Mouse (Mus musculus): Measurements from ENCODE around the gene Ntm.

The Ntm gene

GRCm38 (mm10) chr9:29962978-29963377, at the start of gene Ntm:
TSS of gene Ntm (minus strand) at chr9:29963141.
- no peak for DNase-seq (ENCODE audit: low spot score)

DNA sequence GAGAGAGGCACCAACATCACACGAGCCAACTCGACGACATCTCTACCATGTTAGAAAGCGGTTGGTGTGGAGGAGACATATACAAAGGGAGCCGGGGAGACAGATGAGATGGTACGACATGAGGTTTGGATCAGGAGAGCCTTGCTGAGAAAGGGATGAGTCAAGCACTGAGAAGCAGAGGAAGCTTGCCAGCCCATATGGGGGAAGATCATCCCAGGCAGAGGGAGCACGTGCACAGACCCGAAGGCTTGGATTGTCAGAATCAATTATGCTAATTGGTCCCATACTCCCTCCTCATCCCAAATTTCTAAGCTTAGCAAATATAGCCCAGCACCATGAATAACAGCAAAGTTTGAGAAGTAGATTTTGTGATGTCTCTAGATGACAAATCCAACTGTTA, 42.8 kb upstream of the Ntm start:
- no peak for DNase-seq (ENCODE audit: low spot score)

GRCm38 (mm10) chr9:30003612-30004011, 40.7 kb upstream of the Ntm start:
- no peak for DNase-seq (ENCODE audit: low spot score)

GRCm38 (mm10) chr9:29981177-29981915, 18.4 kb upstream of the Ntm start:
- no peak for DNase-seq (ENCODE audit: low spot score)

GRCm38 (mm10) chr9:29961954-29962867, 730 bp downstream of the Ntm start:
- no peak for DNase-seq (ENCODE audit: low spot score)

- DNase-seq (ENCODE audit: low spot score) = no peak
Observed at GRCm38 (mm10) chr9:29961512-29961911, 1.4 kb downstream of the Ntm start.

- no peak for DNase-seq (ENCODE audit: low spot score)
Observed at GRCm38 (mm10) chr9:29960741-29961140, 2.2 kb downstream of the Ntm start.

DNA sequence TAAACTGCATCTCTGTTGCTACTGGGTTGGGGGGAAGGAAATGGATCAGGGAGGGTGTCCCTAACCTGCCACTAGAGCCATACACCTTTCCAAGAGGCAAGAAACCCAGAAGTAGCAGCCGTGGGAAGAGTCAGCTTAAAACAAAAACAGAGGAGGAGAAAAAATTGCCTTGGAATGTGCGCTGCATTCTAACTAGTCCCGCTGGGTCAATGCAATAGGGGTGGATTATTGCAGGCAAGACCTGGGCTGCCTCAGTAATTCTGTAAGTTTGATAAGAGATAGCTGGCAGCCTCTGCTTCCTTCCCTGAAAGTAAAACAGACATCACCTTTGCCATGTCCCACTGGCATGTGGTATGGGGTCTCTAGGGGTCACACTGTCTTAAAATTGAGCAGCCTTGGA, 2.7 kb downstream of the Ntm start:
- DNase-seq (ENCODE audit: low spot score) = no peak

DNA sequence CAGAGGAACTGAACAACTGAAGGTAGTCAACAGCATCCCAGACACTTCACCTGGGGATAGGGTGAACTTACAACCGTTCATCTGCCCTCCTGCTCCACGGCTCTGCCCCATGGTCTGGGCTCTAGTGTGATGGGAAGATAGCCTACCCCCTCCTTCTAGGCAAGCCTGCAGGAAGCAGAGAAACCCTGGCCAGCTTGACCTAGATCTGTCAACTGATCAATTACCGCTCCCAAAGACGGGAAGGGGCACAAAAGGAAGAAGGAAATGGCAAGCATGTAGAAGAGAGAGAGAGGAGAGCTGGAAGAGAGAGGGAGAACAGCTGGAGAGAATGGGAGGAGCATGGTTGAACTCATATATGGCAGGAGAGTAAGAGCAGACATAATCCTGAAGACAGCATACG, 6.0 kb downstream of the Ntm start:
- DNase-seq (ENCODE audit: low spot score) = no peak

DNA sequence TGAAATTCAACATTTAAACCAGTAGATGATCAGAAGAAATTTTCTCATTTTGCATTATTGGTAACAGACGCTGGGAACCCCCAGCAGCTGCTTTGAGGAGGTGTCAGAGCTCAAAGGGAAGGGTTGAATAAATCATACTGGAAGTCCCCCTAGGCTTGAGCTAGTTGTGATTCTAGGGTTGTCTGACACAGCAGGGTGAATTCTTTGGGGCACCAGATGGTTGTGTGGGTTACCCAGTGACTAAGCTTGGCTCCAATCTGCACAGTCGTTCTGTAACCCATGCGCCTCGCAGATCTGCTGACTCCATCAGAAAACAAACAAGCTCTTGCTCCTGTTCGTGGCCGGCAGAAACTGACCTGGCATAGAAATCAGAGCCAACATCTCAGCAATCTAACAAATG, 8.9 kb downstream of the Ntm start:
- DNase-seq (ENCODE audit: low spot score) = no peak

- DNase-seq (ENCODE audit: low spot score) = no peak
Observed at GRCm38 (mm10) chr9:29949041-29949440, 13.9 kb downstream of the Ntm start.

GRCm38 (mm10) chr9:29943209-29944070, 19.5 kb downstream of the Ntm start:
- DNase-seq (ENCODE audit: low spot score) = no peak

- no peak for DNase-seq (ENCODE audit: low spot score)
Observed at GRCm38 (mm10) chr9:29942183-29942952, 20.6 kb downstream of the Ntm start.

DNA sequence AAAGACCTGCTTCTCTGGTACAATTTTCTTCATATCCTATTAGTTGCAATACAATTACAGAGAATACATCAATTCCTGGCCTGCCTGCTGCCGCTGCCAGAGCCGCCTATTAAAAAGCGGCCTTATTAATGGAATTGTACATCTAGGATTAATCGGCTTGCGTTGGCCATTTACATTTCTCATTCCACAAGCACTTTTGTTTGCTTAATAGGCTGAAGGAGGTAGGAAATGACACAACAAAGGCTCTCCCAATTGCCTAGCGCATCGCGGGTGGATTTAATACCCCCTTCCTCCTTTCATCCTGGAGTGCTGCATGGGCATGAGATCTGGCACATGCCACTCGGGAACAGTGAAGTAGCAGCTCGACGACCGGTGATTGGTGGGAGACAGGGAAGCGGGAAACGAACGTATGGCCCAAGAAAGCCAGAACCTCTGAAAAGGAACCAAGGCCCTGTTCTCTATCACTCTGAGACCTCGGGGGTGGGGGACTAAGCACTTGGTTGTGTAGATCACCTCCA, 23.4 kb downstream of the Ntm start:
- no peak for DNase-seq (ENCODE audit: low spot score)

DNA sequence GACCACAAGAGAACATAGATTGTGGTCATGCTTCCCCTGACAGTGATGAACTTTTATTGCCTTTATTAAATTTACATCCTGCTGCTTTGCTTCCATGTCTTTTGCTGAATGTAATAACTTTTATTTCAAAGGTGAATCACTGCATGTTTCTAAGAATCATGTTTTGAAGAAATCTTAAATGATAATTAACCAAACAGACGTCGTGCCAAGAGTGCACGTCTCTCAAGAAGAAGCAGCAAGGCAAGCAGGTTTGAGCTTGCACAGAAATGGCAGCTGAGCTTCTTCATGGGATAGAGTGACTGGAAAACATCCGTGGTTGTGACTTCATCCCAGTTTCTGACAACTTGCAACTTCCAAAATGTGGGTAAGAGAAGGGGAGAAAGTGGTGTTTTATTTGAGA, 34.1 kb downstream of the Ntm start:
- no peak for DNase-seq (ENCODE audit: low spot score)

DNA sequence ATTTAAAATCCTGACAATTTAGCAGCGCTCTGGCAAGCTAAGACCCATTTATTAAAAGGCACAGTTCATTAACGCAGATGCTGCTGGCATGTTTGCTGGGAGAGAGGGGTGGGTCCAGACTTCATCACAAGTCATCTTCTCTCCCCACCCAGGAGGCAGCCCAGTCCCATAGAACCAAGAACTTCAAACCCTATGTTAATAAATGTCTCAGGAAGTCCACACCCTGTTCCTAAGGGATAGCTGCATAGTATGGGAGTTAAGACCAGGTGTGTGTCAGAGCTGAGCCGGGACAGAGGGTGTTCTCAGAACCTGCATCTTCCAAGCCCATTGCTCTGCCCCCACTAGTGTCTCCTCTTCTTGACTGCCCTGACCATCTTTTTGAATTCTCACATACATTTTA, 37.6 kb downstream of the Ntm start:
- no peak for DNase-seq (ENCODE audit: low spot score)

GRCm38 (mm10) chr9:29898406-29899054, 64.4 kb downstream of the Ntm start:
- no peak for DNase-seq (ENCODE audit: low spot score)

- no peak for DNase-seq (ENCODE audit: low spot score)
Observed at GRCm38 (mm10) chr9:29897448-29897847, 65.5 kb downstream of the Ntm start.

DNA sequence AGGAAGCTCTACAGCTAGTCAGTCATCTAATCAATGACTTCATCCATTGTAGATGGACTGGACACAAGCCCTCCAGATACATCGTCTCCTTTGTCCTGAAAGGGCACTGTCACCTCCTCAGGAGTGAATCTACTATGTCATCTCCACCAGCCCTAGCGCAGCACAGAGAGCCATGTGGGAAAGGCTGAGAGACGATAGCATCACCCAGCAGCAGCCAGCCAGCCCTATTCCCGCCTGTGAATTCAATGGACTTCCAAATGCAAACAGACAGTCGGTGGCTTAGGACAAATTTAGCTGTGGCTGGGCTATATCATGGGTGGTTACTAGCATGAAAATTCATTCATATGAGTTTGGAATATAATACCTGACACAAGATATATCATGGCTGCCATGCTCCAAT, 70.1 kb downstream of the Ntm start:
- no peak for DNase-seq (ENCODE audit: low spot score)

GRCm38 (mm10) chr9:29888712-29889111, 74.2 kb downstream of the Ntm start:
- DNase-seq (ENCODE audit: low spot score) = no peak

DNA sequence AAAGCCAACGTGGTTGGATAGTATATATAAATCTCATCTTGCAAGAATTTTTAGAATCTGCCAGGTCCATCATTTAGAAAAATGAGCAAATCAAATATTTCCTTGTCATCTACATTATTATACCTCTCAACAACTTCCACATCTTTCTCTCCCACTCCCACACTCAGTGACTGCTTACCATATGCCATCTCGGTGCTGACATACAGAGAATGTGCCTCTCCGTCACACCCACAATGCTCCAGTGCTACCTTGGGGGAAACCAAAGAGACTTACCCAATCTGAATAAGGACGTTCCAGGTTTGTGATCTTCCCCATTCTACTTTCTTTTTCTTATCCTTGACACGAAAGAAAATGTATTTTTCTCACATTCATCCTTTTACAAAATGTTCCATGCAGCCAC, 75.0 kb downstream of the Ntm start:
- no peak for DNase-seq (ENCODE audit: low spot score)

Data from T-cell, adult 2 months (primary cell).